Mouse (Mus musculus): ENCODE results near the gene Zbtb8a.

GRCm38 (mm10) chr4:129353176-129353575 is 24.7 kb downstream of the Zbtb8a start:
- TF ChIP-seq CTCF (IDR thresholded peaks at IDR 0.05; ENCODE audit: extremely low read depth, insufficient read length, insufficient replicate concordance, low read depth, low read length) = no peak
- TF ChIP-seq POLR2A (IDR thresholded peaks at IDR 0.05; ENCODE audit: low read depth, low read length) = no peak

All from small intestine, adult 2 months (tissue).